Mouse (Mus musculus) lung, adult 2 months (tissue): Measurements from ENCODE around the gene Cdc14b.

Source experiments
- CTCF ChIP-seq: fragments of 200-500 bp; IDR thresholded peaks from 2 replicates; pipeline ENCODE4 v1.5.1; 2011; ENCODE audit warnings: mild to moderate bottlenecking, low read length, control low read depth; ENCODE audit not compliant: insufficient read depth
- POLR2A ChIP-seq: fragments of 200-500 bp; IDR thresholded peaks from 2 replicates; pipeline ENCODE4 v1.6.1; 2011; ENCODE audit warnings: low read depth, mild to moderate bottlenecking, control low read depth, low read length, borderline replicate concordance; ENCODE audit errors: extremely low read depth

GRCm38 (mm10) chr13:64180300-64180699, 94.8 kb downstream of the Cdc14b start:
- TF ChIP-seq CTCF (no peak), POLR2A (no peak)
